Mouse (Mus musculus) brain, embryonic 14.5 days (tissue): ENCODE measurements around the gene Opcml. TPM values are rescaled to one million over a fixed set of nuclear protein-coding genes. Genes with fewer than 3 reads are reported as not detected.

Source experiments
- DNase-seq: peaks from one replicate; pipeline ENCODE4 v3.0.0-alpha.2; 2011; ENCODE audit warnings: low read depth
- CTCF ChIP-seq: fragments of 200-500 bp; IDR thresholded peaks from 2 replicates; pipeline ENCODE4 v1.5.1; 2012; ENCODE audit warnings: inconsistent platforms, mild to moderate bottlenecking, moderate library complexity, borderline replicate concordance; ENCODE audit not compliant: insufficient read depth, insufficient read length; ENCODE audit errors: extremely low read depth
- POLR2A ChIP-seq: fragments of 200-500 bp; IDR thresholded peaks from 2 replicates; pipeline ENCODE4 v1.6.1; 2012; ENCODE audit warnings: mild to moderate bottlenecking, inconsistent platforms, borderline replicate concordance; ENCODE audit not compliant: poor library complexity, insufficient read depth, insufficient read length, severe bottlenecking; ENCODE audit errors: extremely low read depth
- polyA plus RNA-seq: library from polyadenylated mRNA; depleted of rRNA; stranded (reverse); fragments of >200 nt; gene quantifications from 2 replicates; pipeline ENCODE4 v1.2.3, GENCODE M21; 2012

Gene Opcml
- polyA plus RNA-seq, 1 experiment, result 22.0 TPM

GRCm38 (mm10) chr9:28738451-28738860 lies 947.9 kb downstream of the Opcml start:
- TF ChIP-seq CTCF, result no peak
- TF ChIP-seq POLR2A, result no peak
- DNase-seq, result peak; percentile 88

- TF ChIP-seq POLR2A, result no peak
- no peak for TF ChIP-seq CTCF
- peak; percentile 63 for DNase-seq
These were observed 954.2 kb downstream of the Opcml start for GRCm38 (mm10) chr9:28744771-28745170.

- TF ChIP-seq CTCF (peak; percentile 56; the same call in 1 of the 2 replicates), POLR2A (no peak)
- peak; percentile 73 for DNase-seq
These were observed 958.3 kb downstream of the Opcml start for GRCm38 (mm10) chr9:28748902-28749301.

DNA sequence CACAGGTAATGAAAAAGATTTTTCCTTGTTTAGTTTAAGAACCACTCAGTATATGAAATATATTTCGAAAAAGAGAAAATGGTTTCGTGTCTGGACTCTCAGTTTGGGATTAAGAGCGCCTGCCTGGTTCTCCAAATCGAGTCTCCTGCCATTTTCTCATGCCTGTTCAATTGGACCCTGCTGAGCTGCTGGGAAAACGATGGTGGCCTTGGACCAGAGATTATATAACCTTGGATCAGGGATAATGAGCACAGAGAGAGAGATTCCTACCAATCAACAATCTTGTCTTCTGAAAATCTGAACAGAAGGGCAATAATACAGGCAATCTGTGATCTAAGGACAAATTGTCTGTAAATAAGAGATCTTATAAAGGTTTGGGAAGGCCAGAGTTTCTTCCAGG lies 962.3 kb downstream of the Opcml start:
- DNase-seq, result no peak
- no peak for TF ChIP-seq CTCF
- TF ChIP-seq POLR2A, result no peak

DNA sequence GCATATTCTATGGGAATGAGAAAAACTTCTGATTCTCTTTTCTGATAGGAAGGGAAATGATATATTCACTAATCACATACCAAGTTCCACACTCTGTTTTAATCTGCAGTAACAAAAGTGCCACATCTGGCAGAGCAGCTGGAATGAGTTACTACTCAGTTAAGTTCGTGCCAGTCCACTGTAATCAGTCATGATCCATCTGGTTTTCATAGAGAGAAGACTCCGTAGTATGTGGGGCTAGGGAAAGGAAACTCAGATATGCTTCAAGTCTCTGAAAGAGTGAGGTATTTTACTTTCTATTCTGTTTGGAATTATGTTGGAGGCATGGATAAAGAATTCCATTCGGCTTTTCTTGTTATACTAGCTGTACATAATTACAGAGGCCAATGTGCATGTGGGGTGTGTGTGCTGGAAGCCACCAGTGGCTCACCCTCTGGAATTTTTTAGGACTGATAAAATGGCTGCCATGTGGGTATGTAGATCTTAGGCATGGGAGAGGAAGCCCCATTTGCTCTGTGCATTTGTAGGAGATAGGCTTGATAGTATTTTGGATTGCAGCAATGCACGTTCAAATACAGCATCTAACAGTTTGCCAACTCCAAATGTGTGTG lies 966.4 kb downstream of the Opcml start:
- TF ChIP-seq POLR2A (no peak), CTCF (no peak)
- no peak for DNase-seq

DNA sequence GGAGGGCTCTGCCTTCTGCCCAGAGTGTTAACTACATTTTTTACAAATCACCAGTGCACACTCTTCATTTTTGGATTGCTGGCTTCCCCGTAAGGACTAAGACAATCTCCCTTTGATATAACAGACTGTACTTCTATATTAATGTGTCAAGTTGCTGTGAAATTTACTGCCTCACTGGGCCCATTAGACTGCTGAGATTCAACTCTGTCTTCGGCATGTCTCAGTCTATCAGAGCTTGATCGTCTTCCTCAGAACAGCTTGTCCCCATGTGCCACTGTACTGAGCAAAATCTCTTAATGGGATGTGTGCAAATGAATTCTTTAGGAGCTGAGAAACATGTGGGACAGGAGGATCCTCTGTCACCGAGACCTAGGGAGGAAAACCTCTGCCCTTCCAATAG lies 970.9 kb downstream of the Opcml start:
- DNase-seq, result no peak
- TF ChIP-seq POLR2A, result no peak

DNA sequence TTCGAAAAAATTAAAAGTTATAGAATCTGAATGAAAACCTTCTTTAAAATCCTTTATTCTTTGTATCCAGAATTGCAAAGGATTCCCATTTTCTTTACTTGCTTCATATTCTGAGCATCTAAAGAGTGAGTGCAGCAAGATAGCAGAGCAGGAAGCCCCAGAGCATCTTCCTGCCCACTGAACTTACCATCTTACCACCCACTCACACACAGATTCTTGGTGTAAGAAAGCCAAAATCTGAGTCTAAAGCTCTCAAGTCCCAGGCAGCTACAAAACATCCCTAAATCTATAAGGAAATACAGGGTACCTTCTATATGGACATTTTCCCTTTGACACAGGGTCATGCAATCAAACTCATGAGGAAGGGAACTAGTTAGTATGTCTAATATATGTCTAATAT lies 973.6 kb downstream of the Opcml start:
- TF ChIP-seq POLR2A (no peak), CTCF (no peak)
- no peak for DNase-seq

- peak; percentile 16 for DNase-seq
- TF ChIP-seq CTCF (no peak), POLR2A (no peak)
These were observed 986.2 kb downstream of the Opcml start for GRCm38 (mm10) chr9:28776517-28777503.

- no peak for DNase-seq
- TF ChIP-seq CTCF (no peak), POLR2A (no peak)
These were observed 993.3 kb downstream of the Opcml start for GRCm38 (mm10) chr9:28783834-28784233.

DNA sequence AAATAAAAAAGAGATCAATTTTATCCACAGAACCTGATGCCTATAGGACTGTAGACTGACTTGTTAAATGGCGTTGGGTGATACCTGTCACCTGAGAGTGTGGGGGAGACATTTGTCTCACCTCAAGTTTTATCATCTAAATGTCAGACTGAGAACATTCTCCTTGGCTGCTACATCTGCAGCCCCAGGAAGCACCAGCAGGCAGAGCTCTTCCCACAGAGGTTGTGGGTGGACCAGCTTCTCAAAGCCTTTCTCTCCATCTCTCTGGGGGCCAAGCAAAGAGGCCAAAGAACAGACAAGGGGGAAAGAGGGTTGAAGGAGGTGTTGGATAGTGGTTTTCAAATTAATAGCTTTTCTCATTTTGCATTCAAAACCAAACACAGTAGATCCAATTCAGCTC lies 998.9 kb downstream of the Opcml start:
- DNase-seq, result peak; percentile 34
- no peak for TF ChIP-seq POLR2A
- TF ChIP-seq CTCF, result no peak

- no peak for DNase-seq
- TF ChIP-seq POLR2A, result no peak
- TF ChIP-seq CTCF, result no peak
These were observed 1009.5 kb downstream of the Opcml start for GRCm38 (mm10) chr9:28800100-28800499.
